Mouse (Mus musculus) liver, embryonic 14.5 days (tissue): ENCODE results near the gene Hist2h2aa2. TPM values are rescaled to one million over a fixed set of nuclear protein-coding genes. Genes with fewer than 3 reads are reported as not detected.

Source experiments
- ATAC-seq: fragments of 200-750 bp; cut with Nextera tagmentation; 2 replicates; pipeline ENCODE4 v1.8.0; 2017; ENCODE audit warnings: moderate number of reproducible peaks, mild to moderate bottlenecking, moderate library complexity; ENCODE audit not compliant: insufficient read depth
- DNase-seq, 3 experiments: peaks; one replicate each; pipeline ENCODE4 v3.0.0-alpha.2; 2012 to 2013; ENCODE audit warnings: low read depth in 3 of 3, low spot score in 3 of 3
- H3K27ac ChIP-seq: fragments of 300-500 bp; sonication (generic); 2 replicates; pipeline ENCODE4 v1.5.1; 2014; ENCODE audit warnings: moderate library complexity, mild to moderate bottlenecking, control low read depth, inconsistent platforms
- H3K27me3 ChIP-seq: fragments of 300-500 bp; sonication (generic); 2 replicates; pipeline ENCODE4 v1.6.1; 2014; ENCODE audit warnings: mild to moderate bottlenecking, low read length, moderate library complexity; ENCODE audit not compliant: control insufficient read depth, insufficient read depth
- H3K36me3 ChIP-seq: fragments of 300-500 bp; sonication (generic); replicated peaks from 2 replicates; pipeline ENCODE4 v1.6.1; 2014; ENCODE audit warnings: low read depth; ENCODE audit not compliant: control insufficient read depth, insufficient read depth
- H3K4me1 ChIP-seq, 2 experiments: fragments of 200-500 bp in 1 of 2; fragments of 300-500 bp in 1 of 2; sonication (generic) in 1 of 2; replicated peaks; 2 replicates each; pipeline ENCODE4 v1.6.1; 2012 to 2014; ENCODE audit warnings: antibody characterized with exemption in 1 of 2, inconsistent platforms in 1 of 2, low read length in 1 of 2; ENCODE audit not compliant: control insufficient read depth in 2 of 2, insufficient read depth in 2 of 2
- H3K4me2 ChIP-seq: fragments of 300-500 bp; sonication (generic); 2 replicates; pipeline ENCODE4 v1.6.1; 2014; ENCODE audit warnings: low read depth, mild to moderate bottlenecking, control low read depth, moderate library complexity
- H3K4me3 ChIP-seq, 2 experiments: fragments of 200-500 bp in 1 of 2; fragments of 300-500 bp in 1 of 2; sonication (generic) in 1 of 2; 2 replicates each; pipeline ENCODE4 v1.5.1; 2012 to 2014; ENCODE audit warnings: low read depth in 2 of 2, low read length in 2 of 2, mild to moderate bottlenecking in 2 of 2, control low read depth in 1 of 2, inconsistent platforms in 1 of 2, moderate library complexity in 1 of 2; ENCODE audit not compliant: insufficient read depth in 1 of 2
- H3K9ac ChIP-seq: fragments of 300-500 bp; sonication (generic); replicated peaks from 2 replicates; pipeline ENCODE4 v1.6.1; 2014; ENCODE audit warnings: mild to moderate bottlenecking, control low read depth, moderate library complexity
- H3K9me3 ChIP-seq: fragments of 300-500 bp; sonication (generic); 2 replicates; pipeline ENCODE4 v1.6.1; 2016; ENCODE audit warnings: low read length, mixed read lengths; ENCODE audit not compliant: control insufficient read depth
- CTCF ChIP-seq: IDR thresholded peaks from 2 replicates; pipeline ENCODE4 v1.5.1; 2016; ENCODE audit warnings: antibody characterized with exemption, low read depth, control low read depth
- EP300 ChIP-seq: IDR thresholded peaks from 2 replicates; pipeline ENCODE4 v1.6.1; 2016; ENCODE audit warnings: antibody characterized with exemption, low read depth
- WGBS: fragments of 180-500 bp; shearing (Covaris S2); extraction: QIAGEN DNeasy Blood & Tissue Kit; methylation state at CpG from one replicate; pipeline ENCODE4 v1.1.7; 2014; ENCODE audit not compliant: insufficient replicate concordance; 5-methylcytosine and 5-hydroxymethylcytosine counted together
- polyA plus RNA-seq, 2 experiments: library from polyadenylated mRNA; depleted of rRNA in 1 of 2; stranded (reverse) in 1 of 2; unstranded in 1 of 2; fragments of >200 nt; fragmentation: Nextera tagmentation in 1 of 2; extraction: Ambion mirVana in 1 of 2; gene quantifications; 2 replicates each; pipeline versions ENCODE4 v1.2.1 to v1.2.3; 2012 to 2014

Hist2h2aa2 gene
- polyA plus RNA-seq, 2 experiments: 32.9 to 34.2 TPM

DNA sequence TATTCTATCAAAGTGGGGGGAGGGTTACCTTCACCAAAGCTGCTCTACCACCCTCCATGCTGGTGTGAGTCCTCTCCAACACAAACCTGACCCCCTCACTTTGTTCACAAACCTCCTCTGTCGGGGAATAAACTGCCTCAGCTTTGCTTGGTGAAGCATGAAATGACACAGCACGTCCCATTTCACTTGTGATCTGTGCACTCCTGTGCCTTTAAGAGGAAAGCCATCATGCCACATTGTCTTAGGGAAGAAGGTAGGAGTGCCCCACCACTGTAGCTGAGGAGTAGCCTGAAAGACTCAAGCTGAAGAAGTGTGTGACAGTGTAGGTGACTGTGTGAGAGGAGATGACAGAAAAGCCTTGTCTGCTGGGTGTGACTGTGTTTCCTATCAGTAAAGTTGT is 14.7 kb downstream of the Hist2h2aa2 start:
- H3K27me3 ChIP-seq: no peaks in the 10 kb centered on the region
- H3K9me3 ChIP-seq: no peaks in the 10 kb centered on the region
- H3K4me1 ChIP-seq: peaks cover 32 to 47% of the 10 kb centered on the region in 2 experiments
- peak overlapping the region; percentile 15 to 31; a peak in 2 of 4 replicates for H3K4me3 ChIP-seq
- no peaks in the 10 kb centered on the region for H3K36me3 ChIP-seq
- no peak for TF ChIP-seq CTCF
- TF ChIP-seq EP300: no peak
- 51% methylated on average over 2 of the region's 2 CpGs for WGBS
- peak overlapping the region; percentile 48 for H3K27ac ChIP-seq
- peak overlapping the region; percentile 56 for H3K9ac ChIP-seq
- ATAC-seq: no peak
- H3K4me2 ChIP-seq: peak overlapping the region; percentile 81
- no peak for DNase-seq

- no peak for ATAC-seq
- Histone ChIP-seq H3K9ac (peak overlapping the region; percentile 99), H3K4me3 (peak overlapping the region; percentile 54 to 73), H3K27ac (peak overlapping the region; percentile 100), H3K4me2 (peak overlapping the region; percentile 81), H3K4me1 (peaks cover 41 to 54% of the 10 kb centered on the region in 2 experiments), H3K9me3 (no peaks in the 10 kb centered on the region), H3K36me3 (no peaks in the 10 kb centered on the region), H3K27me3 (no peaks in the 10 kb centered on the region)
- WGBS: 79% methylated on average over 4 of the region's 4 CpGs
- DNase-seq: no peak
- no peak for TF ChIP-seq EP300
- no peak for TF ChIP-seq CTCF
Measured at GRCm38 (mm10) chr3:96222774-96223173, 17.3 kb downstream of the Hist2h2aa2 start.

- ATAC-seq (no peak), DNase-seq (no peak)
- whole genome bisulfite sequencing: 16% methylated on average over 9 of the region's 9 CpGs
Measured at GRCm38 (mm10) chr3:96221640-96222038, 18.4 kb downstream of the Hist2h2aa2 start.

GRCm38 (mm10) chr3:96220765-96221639 is 19.1 kb downstream of the Hist2h2aa2 start, which contains the start of the genes Hist2h2ac and Hist2h2be:
Gene Hist2h2ac, minus strand, starts transcription at chr3:96220880.
Gene Hist2h2be, plus strand, starts transcription at chr3:96221119.
- no peak for TF ChIP-seq CTCF
- TF ChIP-seq EP300: peak; percentile 57
- no peaks in the 10 kb centered on the region for H3K9me3 ChIP-seq
- peak within 1 kb of the TSS; percentile 100 for H3K27ac ChIP-seq
- H3K36me3 ChIP-seq: no peaks in the 10 kb centered on the region
- H3K4me2 ChIP-seq: peak within 1 kb of the TSS; percentile 81
- DNase-seq: peak; percentile 94 to 98 (median 95)
- ATAC-seq: peak; percentile 87
- peak within 1 kb of the TSS; percentile 73 to 79 for H3K4me3 ChIP-seq
- WGBS: under 1% methylated on average over 43 of the region's 43 CpGs
- H3K4me1 ChIP-seq: peaks cover 37 to 48% of the 10 kb centered on the region in 2 experiments
- H3K9ac ChIP-seq: peak within 1 kb of the TSS; percentile 99
- H3K27me3 ChIP-seq: no peaks in the 10 kb centered on the region

More at GRCm38 (mm10) chr3:96221640-96222038, 18.4 kb downstream of the Hist2h2aa2 start:
- peak overlapping the region; percentile 81 for H3K4me2 ChIP-seq
- peak overlapping the region; percentile 99 for H3K9ac ChIP-seq
- H3K4me1 ChIP-seq: peaks cover 41 to 51% of the 10 kb centered on the region in 2 experiments
- H3K36me3 ChIP-seq: no peaks in the 10 kb centered on the region
- TF ChIP-seq CTCF (no peak), EP300 (0 out of 2 replicates have a peak, but pooled peaks have one; percentile 10)
- H3K4me3 ChIP-seq: peak overlapping the region; percentile 73 to 79
- no peaks in the 10 kb centered on the region for H3K27me3 ChIP-seq
- peak overlapping the region; percentile 100 for H3K27ac ChIP-seq
- no peaks in the 10 kb centered on the region for H3K9me3 ChIP-seq
